Mouse (Mus musculus) liver, embryonic 16.5 days (tissue): ENCODE results near the gene Henmt1. TPM values are rescaled to one million over a fixed set of nuclear protein-coding genes. Genes with fewer than 3 reads are reported as not detected.

Experiments
- ATAC-seq: fragments of 200-750 bp; cut with Nextera tagmentation; 2 replicates; pipeline ENCODE4 v1.8.0; 2017; ENCODE audit warnings: low read depth, mild to moderate bottlenecking, moderate number of reproducible peaks, moderate library complexity
- H3K27ac ChIP-seq: fragments of 300-500 bp; sonication (generic); 2 replicates; pipeline ENCODE4 v1.5.1; 2014; ENCODE audit warnings: mild to moderate bottlenecking, low read length
- H3K27me3 ChIP-seq: fragments of 300-500 bp; sonication (generic); 2 replicates; pipeline ENCODE4 v1.6.1; 2014; ENCODE audit warnings: low read depth, low read length, mixed read lengths; ENCODE audit not compliant: control insufficient read depth, insufficient read depth
- H3K36me3 ChIP-seq: fragments of 300-500 bp; sonication (generic); 2 replicates; pipeline ENCODE4 v1.6.1; 2014; ENCODE audit warnings: mild to moderate bottlenecking; ENCODE audit not compliant: control insufficient read depth, insufficient read depth
- H3K4me1 ChIP-seq: fragments of 300-500 bp; sonication (generic); 2 replicates; pipeline ENCODE4 v1.6.1; 2014; ENCODE audit warnings: low read depth, low read length, mixed read lengths; ENCODE audit not compliant: control insufficient read depth
- H3K4me2 ChIP-seq: fragments of 300-500 bp; sonication (generic); 2 replicates; pipeline ENCODE4 v1.6.1; 2014; ENCODE audit warnings: low read depth, low read length, mixed read lengths
- H3K4me3 ChIP-seq: fragments of 300-500 bp; sonication (generic); 2 replicates; pipeline ENCODE4 v1.5.1; 2014; ENCODE audit warnings: low read depth, mild to moderate bottlenecking, low read length
- H3K9ac ChIP-seq: fragments of 300-500 bp; sonication (generic); 2 replicates; pipeline ENCODE4 v1.6.1; 2014; ENCODE audit warnings: low read depth, low read length
- H3K9me3 ChIP-seq: fragments of 300-500 bp; sonication (generic); replicated peaks from 2 replicates; pipeline ENCODE4 v1.6.1; 2016; ENCODE audit warnings: low read length; ENCODE audit not compliant: control insufficient read depth
- WGBS: fragments of 180-500 bp; shearing (Covaris S2); extraction: QIAGEN DNeasy Blood & Tissue Kit; methylation state at CpG from one replicate; pipeline ENCODE4 v1.1.7; 2014; ENCODE audit not compliant: insufficient replicate concordance; 5-methylcytosine and 5-hydroxymethylcytosine counted together
- polyA plus RNA-seq: library from polyadenylated mRNA; unstranded; fragments of >200 nt; fragmentation: Nextera tagmentation; extraction: Ambion mirVana; gene quantifications from 2 replicates; pipeline ENCODE4 v1.2.1, GENCODE M21; 2015

The Henmt1 gene
- polyA plus RNA-seq, 1 experiment from 2014 or later: not detected

DNA sequence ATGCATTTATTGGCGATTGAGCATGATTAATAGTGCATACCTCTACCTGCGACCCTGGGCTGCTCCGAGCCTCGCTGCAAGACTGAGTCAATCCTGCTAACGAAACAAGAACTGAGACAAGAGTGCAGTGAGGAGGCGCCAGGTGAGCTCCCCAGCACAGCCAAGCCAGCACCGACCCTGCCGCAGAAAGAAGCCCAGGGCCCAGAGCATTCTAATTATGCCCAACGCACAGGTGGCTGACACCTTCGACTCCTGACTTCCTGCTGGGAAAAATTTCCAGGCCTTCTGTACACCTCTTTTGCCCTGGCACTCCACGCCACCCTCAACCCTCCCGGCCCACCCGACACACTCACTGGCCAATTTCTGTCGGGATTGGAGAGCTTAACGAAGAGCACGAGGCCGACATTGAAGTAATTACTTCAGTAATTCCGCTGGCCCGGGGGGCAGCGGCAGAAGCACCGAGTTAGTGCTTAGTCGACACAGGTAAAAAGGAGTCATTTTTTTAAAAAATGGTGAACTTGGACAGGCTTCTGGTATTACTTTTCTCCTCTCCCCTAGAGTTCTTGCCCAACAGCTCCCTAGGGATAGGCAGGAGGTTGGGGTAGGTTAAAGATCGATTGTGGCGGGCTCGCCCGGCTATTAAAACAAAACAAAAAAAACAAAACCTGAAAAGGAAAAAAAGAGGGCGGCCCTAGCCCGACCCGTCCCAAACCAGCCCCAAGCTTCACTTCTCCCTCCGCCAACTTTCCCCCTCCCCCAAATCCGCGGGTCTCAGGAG, 29.2 kb upstream of the Henmt1 start:
- H3K4me2 ChIP-seq: peak overlapping the region; percentile 92
- H3K27me3 ChIP-seq: no peaks in the 10 kb centered on the region
- peaks cover 23% of the 10 kb centered on the region for H3K36me3 ChIP-seq
- peak overlapping the region; percentile 96 for H3K4me3 ChIP-seq
- H3K4me1 ChIP-seq: peaks cover 10% of the 10 kb centered on the region
- no peaks in the 10 kb centered on the region for H3K9me3 ChIP-seq
- WGBS: under 1% methylated on average over 32 of the region's 32 CpGs
- peak overlapping the region; percentile 98 for H3K9ac ChIP-seq
- H3K27ac ChIP-seq: peak overlapping the region; percentile 99
- ATAC-seq: no peak

DNA sequence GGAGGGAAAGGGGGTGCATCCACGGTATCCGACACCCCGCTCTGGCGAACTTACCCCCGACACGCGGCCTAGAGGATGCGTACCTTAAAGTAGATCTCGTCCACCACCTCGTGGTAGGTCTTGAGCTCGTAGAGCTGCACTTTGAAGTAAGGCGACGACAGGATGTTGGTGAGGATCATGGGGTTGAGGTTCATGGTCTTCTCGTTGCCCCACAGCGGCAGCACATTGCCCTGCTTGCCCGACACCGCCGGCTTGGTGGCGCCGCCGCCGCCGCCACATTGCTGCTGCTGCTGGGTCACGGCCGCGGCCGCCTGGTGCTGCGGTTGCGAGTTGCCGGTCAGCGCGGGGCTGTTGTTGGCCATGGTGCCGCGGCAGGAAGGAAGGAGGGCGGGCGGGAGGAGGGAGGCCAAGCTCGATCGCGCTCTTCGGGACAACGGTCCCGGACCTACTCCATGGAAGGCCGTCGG, 28.6 kb upstream of the Henmt1 start:
- WGBS: under 1% methylated on average over 44 of the region's 44 CpGs

DNA sequence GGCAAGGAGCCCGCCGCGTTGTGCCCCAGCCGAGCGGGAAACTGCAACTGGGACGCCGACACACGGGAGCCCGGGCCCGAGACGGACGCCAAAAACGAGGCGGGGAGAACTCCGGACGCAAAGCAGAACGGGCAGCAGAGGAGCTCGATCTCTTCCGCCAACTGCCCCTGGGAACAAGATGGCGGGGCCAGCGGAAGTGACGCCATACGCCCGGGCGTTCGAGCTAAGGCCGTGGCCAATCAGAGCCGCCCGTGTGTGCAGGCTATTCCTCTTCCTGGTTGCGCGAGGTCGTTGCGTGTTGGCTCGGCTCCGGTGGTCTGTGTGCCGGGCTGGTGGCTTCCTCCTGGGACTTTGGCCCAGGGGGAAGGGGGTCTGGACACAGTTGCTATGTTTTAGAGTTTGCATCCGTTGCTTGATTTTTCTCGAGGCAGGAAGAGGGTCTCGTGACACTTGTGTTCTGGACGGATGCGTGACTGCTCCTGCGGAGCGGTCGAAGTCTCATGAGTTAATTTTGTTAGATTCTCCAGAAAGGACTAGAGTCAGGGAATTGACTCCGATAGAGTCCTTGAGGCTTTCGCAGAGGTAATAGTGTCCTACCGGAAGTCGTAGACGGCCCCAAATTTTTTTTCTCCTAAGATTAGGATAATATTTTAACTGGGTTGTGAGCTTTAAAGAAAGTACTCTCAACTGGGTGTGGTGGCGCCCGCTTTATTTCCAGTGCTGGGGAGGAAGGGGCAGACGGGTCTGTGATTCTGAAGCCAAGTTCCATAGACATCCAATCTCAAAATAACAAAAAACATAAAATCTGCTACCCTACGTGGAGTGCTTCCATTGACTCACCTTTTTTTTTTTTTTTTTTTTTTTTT, 27.9 kb upstream of the Henmt1 start, which contains the start of gene Prpf38b:
Gene Prpf38b, minus strand, starts transcription at position 180 of the 866 bp plus-strand sequence.
- peaks cover 14% of the 10 kb centered on the region for H3K36me3 ChIP-seq
- H3K4me3 ChIP-seq: peak within 1 kb of the TSS; percentile 96
- WGBS: under 1% methylated on average over 53 of the region's 53 CpGs
- no peaks in the 10 kb centered on the region for H3K27me3 ChIP-seq
- H3K9ac ChIP-seq: peak within 1 kb of the TSS; percentile 98
- H3K27ac ChIP-seq: peak within 1 kb of the TSS; percentile 99
- peaks cover 10% of the 10 kb centered on the region for H3K4me1 ChIP-seq
- H3K9me3 ChIP-seq: no peaks in the 10 kb centered on the region
- peak; percentile 97 for ATAC-seq
- H3K4me2 ChIP-seq: peak within 1 kb of the TSS; percentile 92

More for the DNA sequence above, 28.6 kb upstream of the Henmt1 start:
- ATAC-seq: peak; percentile 80
- peak overlapping the region; percentile 92 for H3K4me2 ChIP-seq
- H3K27me3 ChIP-seq: no peaks in the 10 kb centered on the region
- no peaks in the 10 kb centered on the region for H3K9me3 ChIP-seq
- H3K4me3 ChIP-seq: peak overlapping the region; percentile 96
- H3K9ac ChIP-seq: peak overlapping the region; percentile 98
- peaks cover 18% of the 10 kb centered on the region for H3K36me3 ChIP-seq
- H3K4me1 ChIP-seq: peaks cover 10% of the 10 kb centered on the region
- H3K27ac ChIP-seq: peak overlapping the region; percentile 99

DNA sequence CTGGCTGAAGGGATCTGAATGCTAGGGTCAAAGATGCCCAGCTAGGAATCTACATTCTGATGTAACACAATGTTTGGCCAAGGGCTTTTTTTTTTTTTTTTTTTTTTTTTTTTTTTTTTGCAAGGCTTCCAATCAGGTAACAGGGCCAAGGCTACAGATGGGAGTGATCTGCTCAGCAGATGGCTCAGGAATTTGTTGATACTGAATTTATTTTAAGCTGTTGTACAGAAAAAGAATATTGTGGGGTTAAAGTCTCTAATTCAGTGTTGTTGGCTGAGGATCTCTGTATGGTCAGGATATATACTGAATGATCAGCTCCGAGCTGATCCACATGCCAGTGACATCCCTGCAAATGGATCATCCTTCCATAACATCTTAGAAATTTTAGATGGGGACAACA, 23.7 kb upstream of the Henmt1 start:
- Histone ChIP-seq H3K36me3 (no peaks in the 10 kb centered on the region), H3K4me1 (no peaks in the 10 kb centered on the region; the same call in 1 of the 2 replicates), H3K4me2 (no peak overlapping the region), H3K27ac (no peak overlapping the region), H3K9me3 (no peaks in the 10 kb centered on the region), H3K27me3 (no peaks in the 10 kb centered on the region), H3K4me3 (no peak overlapping the region), H3K9ac (no peak overlapping the region)
- ATAC-seq: no peak
- 60% methylated on average over 1 of the region's 1 CpGs for WGBS

DNA sequence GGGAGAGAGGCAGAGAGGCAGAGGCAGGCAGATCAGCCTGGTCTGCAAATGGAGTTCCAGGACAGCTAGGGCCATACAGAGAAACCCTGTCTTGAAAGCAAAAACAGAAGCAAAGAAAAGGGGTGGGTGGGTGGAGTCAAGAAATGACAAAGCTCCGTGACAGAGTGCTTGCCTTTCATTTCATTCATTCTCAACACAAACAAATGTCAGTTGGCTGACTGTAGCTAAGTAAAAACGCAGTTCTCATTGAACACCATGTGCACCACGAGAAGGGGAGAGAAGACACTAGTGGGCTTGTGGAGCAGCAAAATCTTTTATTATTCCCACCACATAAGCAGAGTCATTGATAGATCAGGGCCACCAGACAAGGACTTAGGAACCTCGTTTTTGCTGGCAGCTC, 22.8 kb upstream of the Henmt1 start:
- H3K9me3 ChIP-seq: no peaks in the 10 kb centered on the region
- peaks cover 6% of the 10 kb centered on the region for H3K4me1 ChIP-seq
- no peak overlapping the region for H3K4me3 ChIP-seq
- WGBS: 41% methylated on average over 4 of the region's 4 CpGs
- no peak overlapping the region for H3K9ac ChIP-seq
- H3K27ac ChIP-seq: no peak overlapping the region
- no peaks in the 10 kb centered on the region for H3K27me3 ChIP-seq
- no peaks in the 10 kb centered on the region for H3K36me3 ChIP-seq
- no peak overlapping the region for H3K4me2 ChIP-seq
- ATAC-seq: no peak

DNA sequence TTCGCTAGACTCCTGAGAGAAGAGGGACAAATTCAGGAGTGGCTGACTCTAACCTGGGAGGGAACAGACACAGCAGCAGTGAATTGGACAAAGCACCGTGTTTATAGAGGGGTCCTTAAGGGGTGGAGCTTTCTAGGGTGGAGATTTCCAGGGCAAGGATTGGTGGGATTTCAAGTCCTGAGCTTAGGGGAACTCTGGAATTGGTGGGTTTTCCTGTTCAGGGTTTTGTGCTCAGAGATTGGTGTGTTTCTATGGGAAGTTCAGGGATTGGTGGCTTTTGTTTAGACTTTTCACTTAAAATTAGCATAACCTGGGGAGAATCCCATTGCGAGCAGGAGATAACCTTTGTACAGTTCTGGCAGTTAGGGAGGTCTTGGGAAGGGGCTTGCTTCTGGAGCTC, 21.7 kb upstream of the Henmt1 start:
- Histone ChIP-seq H3K27me3 (no peaks in the 10 kb centered on the region), H3K9me3 (no peaks in the 10 kb centered on the region), H3K4me3 (no peak overlapping the region), H3K9ac (no peak overlapping the region), H3K4me2 (no peak overlapping the region), H3K4me1 (peaks cover 10% of the 10 kb centered on the region), H3K27ac (no peak overlapping the region), H3K36me3 (no peaks in the 10 kb centered on the region)
- ATAC-seq: no peak
- 63% methylated on average over 3 of the region's 3 CpGs for WGBS

DNA sequence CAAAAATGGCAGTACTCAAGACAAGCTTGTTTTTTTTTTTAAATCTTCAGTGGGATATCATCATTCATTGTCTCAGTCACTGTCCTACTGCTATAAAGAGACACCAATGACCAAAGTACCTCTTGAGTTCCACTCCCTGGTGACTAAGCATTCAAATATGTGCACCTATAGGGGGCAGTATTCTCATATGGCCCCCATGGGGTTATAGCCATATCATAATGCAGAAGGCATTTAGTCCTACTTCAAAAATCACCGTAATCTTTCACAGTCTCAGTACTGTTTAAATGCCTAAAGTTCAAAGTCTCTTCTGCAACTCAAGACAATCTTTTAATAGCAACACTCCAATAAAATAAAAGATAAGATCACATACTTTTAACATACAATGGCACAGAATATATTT, 20.8 kb upstream of the Henmt1 start:
- Histone ChIP-seq H3K27me3 (no peaks in the 10 kb centered on the region), H3K4me2 (no peak overlapping the region), H3K4me3 (no peak overlapping the region), H3K4me1 (peaks cover 10% of the 10 kb centered on the region), H3K36me3 (no peaks in the 10 kb centered on the region), H3K27ac (no peak overlapping the region), H3K9ac (no peak overlapping the region), H3K9me3 (no peaks in the 10 kb centered on the region)
- no peak for ATAC-seq
- WGBS: 86% methylated on average over 1 of the region's 1 CpGs

DNA sequence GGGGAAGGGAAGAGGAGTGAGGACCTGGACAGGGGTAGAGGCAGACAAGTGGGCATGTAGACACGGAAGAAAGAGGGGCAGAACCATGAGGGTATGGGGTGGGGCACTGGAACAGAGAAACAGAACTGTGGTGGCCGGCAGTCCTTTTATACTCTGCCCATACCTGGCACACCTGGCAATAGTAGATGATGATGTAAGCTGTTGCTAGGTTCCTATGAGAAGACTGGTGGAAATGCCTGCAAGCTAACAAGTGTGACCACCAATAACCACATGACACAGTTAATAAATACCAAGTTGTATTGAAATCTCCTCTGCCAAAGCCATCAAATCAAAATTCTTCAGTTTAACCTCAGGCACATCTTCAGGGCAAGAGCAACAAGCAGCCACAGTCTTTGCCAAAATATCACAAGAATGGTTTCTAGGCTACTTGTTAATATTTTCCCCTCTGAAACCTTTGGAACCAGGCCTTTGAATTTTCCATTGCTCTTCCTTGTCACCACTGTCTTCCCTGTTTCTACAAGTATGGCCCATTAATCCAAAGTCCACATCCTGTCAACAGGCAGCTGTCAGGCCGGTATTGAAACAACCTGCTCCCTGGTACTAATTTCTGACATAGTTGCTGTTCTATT, 19.1 kb upstream of the Henmt1 start:
- ATAC-seq: no peak
- Histone ChIP-seq H3K4me1 (peaks cover 10% of the 10 kb centered on the region), H3K36me3 (no peaks in the 10 kb centered on the region), H3K27ac (no peak overlapping the region), H3K27me3 (no peaks in the 10 kb centered on the region), H3K9me3 (no peaks in the 10 kb centered on the region), H3K9ac (no peak overlapping the region), H3K4me2 (no peak overlapping the region), H3K4me3 (no peak overlapping the region)
- WGBS: 67% methylated on average over 3 of the region's 3 CpGs
